Mouse (Mus musculus) erythroblast, adult 5-6 weeks (primary cell): ENCODE results near the gene Gm5737. TPM values are rescaled to one million over a fixed set of nuclear protein-coding genes. Genes with fewer than 3 reads are reported as not detected.

Experiments used
- ATAC-seq: replicated peaks from 2 replicates; pipeline ENCODE4 v1.8.0; 2016; ENCODE audit warnings: moderate number of reproducible peaks, mild to moderate bottlenecking, moderate TSS enrichment, inconsistent platforms; ENCODE audit not compliant: poor library complexity, low FRiP score, severe bottlenecking
- total RNA-seq, 2 experiments: library from RNA; stranded (forward) in 1 of 2; stranded (reverse) in 1 of 2; fragments of 150-400 nt in 1 of 2; fragments of 200-764, 138-1000 nt in 1 of 2; gene quantifications; 2 replicates each; pipeline versions ENCODE4 v1.2.3 to v1.2.4; 2015 to 2017; ENCODE audit warnings: low replicate concordance in 2 of 2

Gm5737 gene
- total RNA-seq, 2 experiments from 2014 or later: not detected

GRCm38 (mm10) chr7:120874021-120874420 is 61.9 kb downstream of the Gm5737 start:
- ATAC-seq: no peak

DNA sequence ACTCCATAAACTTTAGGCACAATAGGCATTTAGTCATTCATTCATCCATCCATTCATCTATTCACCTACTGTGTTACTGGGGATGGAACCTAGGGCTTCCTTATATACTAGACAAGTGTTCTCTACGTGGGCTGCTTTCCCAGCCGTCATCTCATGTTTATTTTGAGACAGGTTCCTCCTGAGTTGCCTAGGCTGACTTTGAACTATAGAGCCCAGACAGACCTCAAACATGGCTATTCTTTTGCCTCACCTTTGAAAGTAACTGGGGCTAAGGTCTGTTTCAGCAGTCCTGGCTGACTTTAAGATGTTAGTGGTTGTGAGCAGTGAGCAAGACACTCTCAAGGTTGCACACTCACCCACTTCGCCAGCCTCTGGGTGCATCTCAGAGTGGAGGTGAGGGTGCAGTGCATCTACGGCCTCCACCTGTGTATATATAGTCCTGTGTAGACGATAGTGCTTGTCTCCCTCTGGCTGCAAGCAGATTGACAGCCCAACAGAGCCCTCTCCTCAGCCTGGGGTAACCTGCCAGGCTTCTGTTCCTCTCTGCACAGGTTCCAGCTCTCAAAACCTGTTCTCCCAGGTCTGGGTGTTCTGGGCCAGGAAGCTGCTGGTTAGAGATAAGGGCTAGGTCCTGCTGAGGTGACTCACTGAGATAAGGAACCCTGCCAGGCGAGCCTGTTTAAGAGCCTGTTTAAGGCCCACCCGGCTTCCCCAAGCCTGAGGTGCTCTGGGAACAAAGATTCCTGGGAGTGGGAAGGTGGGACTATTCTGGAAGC is 62.8 kb downstream of the Gm5737 start:
- ATAC-seq: peak; percentile 82

GRCm38 (mm10) chr7:120875540-120876388 is 63.6 kb downstream of the Gm5737 start:
- ATAC-seq: peak; percentile 51

GRCm38 (mm10) chr7:120878271-120878670 is 66.1 kb downstream of the Gm5737 start:
- no peak for ATAC-seq

DNA sequence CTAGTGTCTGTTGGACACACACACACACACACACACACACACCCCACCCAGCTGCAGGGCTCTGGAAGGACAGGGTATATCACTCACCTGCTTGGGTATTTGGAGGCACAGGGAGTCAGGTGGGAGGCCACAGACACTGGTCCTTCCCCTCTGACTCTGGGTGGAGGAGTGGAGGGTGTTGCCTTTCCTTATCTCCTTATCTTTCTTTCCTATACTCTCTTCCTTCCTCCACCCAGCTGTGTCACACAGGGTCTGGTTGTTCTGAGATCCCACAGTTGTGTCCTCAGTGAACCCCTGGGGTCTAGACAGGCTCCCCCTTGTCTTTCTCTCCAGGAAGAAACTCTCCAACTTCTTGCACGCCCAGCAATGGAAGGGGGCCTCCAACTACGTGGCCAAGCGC is 67.8 kb downstream of the Gm5737 start:
- peak; percentile 55 for ATAC-seq

DNA sequence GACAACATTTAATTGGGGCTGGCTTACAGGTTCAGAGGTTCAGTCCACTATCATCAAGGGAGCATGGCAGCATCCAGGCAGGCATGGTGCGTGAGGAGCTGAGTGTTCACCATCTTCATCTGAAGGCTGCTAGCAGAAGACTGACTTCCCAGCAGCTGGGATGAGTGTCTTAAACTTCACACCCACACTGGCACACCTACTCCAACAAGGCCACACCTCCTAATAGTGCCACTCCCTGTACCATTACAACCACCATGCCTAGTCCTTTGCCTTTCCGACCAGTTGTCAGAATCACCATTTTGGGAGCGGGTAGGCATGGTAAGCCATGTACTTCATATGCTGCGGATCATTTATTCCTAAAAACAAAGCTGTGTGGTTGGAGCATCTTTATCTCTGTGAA is 68.6 kb downstream of the Gm5737 start:
- ATAC-seq: peak; percentile 48

Other genes with a start within 250 kb of the Gm5737 start
- gene Uqcrc2, start 177.2 kb upstream of the Gm5737 start, total RNA-seq (2015; ENCODE audit: low replicate concordance): 53.7 and 80.9 TPM in 2 replicates
- 25.5 and 38.4 TPM in 2 replicates for gene Uqcrc2, start 177.2 kb upstream of the Gm5737 start, total RNA-seq (2017; ENCODE audit: low replicate concordance)
- not detected in 2 replicates for gene Pdzd9, start 142.0 kb upstream of the Gm5737 start, total RNA-seq (2015; ENCODE audit: low replicate concordance)
- gene Pdzd9, start 142.0 kb upstream of the Gm5737 start, total RNA-seq (2017; ENCODE audit: low replicate concordance): not detected in 2 replicates
- 8.8 and 13.2 TPM in 2 replicates for gene Mosmo, start 134.7 kb upstream of the Gm5737 start, total RNA-seq (2015; ENCODE audit: low replicate concordance)
- gene Mosmo, start 134.7 kb upstream of the Gm5737 start, total RNA-seq (2017; ENCODE audit: low replicate concordance): 3.0 and 4.7 TPM in 2 replicates
- not detected in 2 replicates for gene Vwa3a, start 73.0 kb upstream of the Gm5737 start, total RNA-seq (2015; ENCODE audit: low replicate concordance)
- gene Vwa3a, start 73.0 kb upstream of the Gm5737 start, total RNA-seq (2017; ENCODE audit: low replicate concordance): not detected in 2 replicates
- 12.3 and 24.0 TPM in 2 replicates for gene Eef2k, start 30.5 kb downstream of the Gm5737 start, total RNA-seq (2015; ENCODE audit: low replicate concordance)
- gene Eef2k, start 30.5 kb downstream of the Gm5737 start, total RNA-seq (2017; ENCODE audit: low replicate concordance): 77.4 and 97.0 TPM in 2 replicates
- gene Polr3e, start 105.4 kb downstream of the Gm5737 start, total RNA-seq (2015; ENCODE audit: low replicate concordance): 3.1 and 3.3 TPM in 2 replicates
- 1.5 and 6.2 TPM in 2 replicates for gene Polr3e, start 105.4 kb downstream of the Gm5737 start, total RNA-seq (2017; ENCODE audit: low replicate concordance)
- 501 and 553 TPM in 2 replicates for gene Cdr2, start 169.9 kb downstream of the Gm5737 start, total RNA-seq (2015; ENCODE audit: low replicate concordance)
- gene Cdr2, start 169.9 kb downstream of the Gm5737 start, total RNA-seq (2017; ENCODE audit: low replicate concordance): 1,057 and 1,255 TPM in 2 replicates
- not detected in 2 replicates for gene Mfsd13b, start 170.1 kb downstream of the Gm5737 start, total RNA-seq (2015; ENCODE audit: low replicate concordance)
- gene Mfsd13b, start 170.1 kb downstream of the Gm5737 start, total RNA-seq (2017; ENCODE audit: low replicate concordance): 0.26 TPM in 1 of 2 replicates, not detected in the other
- 29.2 and 54.1 TPM in 2 replicates for gene Mettl9, start 222.1 kb downstream of the Gm5737 start, total RNA-seq (2015; ENCODE audit: low replicate concordance)
- 38.6 and 72.2 TPM in 2 replicates for gene Mettl9, start 222.1 kb downstream of the Gm5737 start, total RNA-seq (2017; ENCODE audit: low replicate concordance)